Mouse (Mus musculus): ENCODE measurements around the gene Prokr1.

Prokr1 gene

DNA sequence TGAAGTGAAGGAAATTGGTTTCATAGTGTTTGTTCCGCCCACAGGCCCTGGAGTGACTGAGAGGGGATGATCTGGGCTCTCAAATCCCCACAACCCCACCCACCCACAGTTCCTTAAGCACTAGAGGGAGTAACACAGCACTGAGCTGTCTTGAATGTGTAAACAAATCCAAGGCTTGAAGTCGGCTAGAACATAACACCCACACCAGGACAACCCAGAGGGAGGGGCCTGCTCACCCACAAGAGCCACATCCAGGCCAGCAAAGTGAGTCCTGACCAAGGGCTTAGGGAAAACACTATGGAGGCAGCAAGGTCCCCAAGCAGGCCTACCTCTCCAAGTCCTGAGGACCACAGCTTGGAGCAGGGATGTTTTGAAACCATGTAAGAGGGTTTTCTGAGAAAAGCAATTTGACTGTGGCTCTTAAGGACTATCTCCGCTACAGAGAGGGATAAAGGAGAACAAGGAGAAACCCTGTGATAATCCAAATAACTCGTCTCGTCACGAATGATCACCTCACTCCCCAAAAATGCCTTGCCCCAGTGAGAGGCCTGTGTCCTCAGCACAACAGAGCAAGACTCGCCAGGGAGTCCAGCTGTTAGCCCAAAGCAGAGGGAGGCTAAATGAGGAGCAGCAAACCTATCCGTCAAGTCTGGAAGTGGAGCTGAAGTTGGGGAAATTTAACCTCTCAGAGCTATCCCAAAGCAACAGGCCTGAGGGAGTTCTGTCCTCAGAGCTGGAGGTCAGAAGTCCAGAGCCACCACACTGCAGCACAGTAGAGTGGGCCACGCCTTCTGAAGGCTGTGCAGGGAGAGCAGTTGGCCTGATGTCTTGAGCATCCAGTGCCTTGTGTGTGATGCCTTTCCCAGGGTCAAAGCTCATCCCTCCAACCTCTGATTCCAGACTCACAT is 22.6 kb downstream of the Prokr1 start:
- no peak for DNase-seq

DNA sequence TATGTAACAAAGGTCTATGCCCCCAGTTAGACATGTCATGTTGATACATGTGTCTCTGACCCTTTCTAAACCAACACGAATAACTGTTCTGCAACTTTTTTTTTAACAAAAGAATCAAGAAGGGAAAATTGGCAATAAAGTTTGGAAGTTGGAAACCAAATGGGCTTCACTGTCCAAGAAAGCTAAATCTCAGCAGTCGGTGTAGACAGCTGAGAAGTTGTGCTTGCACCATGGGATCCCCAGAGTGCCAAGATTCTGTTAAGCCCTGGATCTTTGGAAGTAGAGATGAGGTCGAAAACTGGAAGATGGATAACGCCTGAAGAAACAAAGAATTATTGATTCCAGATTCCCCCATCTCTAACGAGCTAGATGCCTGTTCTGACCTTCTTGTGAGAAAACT is 25.4 kb downstream of the Prokr1 start:
- DNase-seq, result no peak

DNA sequence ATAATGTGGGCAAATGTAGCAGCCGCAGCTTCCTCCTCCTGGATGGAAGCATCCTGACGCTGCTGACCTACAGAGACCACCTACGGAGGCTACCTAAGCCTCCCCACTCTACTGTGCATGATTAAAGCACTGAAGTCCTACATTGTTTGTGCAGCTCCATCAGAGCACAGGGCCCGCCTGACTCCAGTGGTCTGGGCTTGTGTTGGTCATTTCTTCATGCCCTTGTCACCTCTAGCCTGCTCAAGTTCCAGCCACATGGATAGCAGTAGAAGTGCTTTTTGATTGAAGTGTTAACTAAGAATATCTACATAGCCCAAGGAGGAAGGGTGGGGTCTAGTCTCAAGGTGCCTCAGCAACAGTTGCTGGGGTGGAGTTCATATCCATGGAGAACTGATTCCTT is 26.2 kb downstream of the Prokr1 start:
- DNase-seq, result no peak

DNA sequence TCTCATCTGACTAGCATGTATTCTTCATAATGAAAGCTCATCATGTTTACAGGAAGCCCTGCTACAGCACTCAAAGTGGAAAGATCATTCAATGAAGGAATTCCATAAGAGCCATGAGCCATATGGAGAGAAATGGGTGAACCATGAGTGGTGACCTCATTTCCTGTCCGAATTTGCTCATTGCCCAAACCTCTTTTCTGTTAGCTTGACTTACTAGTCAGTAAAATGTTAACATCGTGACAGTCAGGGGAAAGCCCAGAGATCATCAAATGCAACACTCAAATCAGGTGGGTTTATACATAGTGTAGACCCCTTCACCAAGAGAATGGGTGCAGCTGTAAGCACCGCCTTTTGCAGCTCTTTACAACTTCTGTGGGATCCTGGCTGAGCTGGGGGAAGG is 36.8 kb downstream of the Prokr1 start:
- no peak for DNase-seq

DNA sequence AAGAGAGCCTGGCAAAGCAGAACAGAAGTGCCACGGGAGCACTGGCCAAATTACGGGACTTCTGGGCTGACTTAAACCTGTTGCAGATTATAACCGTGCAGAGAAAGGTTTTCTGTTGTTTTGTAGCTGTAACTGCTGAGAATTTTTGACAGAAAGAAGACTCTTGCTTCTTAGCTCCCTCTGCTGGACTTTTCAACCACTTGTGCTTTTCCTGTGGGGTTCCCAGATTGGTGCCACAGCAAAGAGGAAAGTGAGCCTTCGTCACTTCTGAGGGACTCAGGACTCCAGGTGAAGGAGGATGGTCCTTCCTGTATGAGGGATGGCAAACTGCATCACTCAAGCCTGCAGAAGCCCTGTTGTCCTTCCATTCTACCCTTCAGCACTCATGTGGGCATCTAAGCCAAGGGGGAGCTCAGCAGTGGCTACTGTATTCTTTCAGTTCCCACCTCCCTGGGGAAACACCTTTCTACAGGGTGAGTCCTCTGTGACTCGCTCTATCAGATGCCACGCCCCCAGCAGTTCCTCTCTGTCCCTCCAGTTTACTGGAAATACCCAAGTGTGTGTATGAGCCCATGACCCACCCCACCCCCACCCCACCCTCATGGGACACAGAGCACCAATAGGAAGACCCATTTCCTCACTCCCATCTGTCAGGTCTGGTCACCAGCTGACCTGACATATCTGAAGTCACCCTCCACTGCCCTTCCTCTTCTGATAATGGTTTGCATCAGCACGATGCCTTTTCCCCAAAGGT is 38.3 kb downstream of the Prokr1 start:
- peak; percentile 86 to 90 for DNase-seq

DNA sequence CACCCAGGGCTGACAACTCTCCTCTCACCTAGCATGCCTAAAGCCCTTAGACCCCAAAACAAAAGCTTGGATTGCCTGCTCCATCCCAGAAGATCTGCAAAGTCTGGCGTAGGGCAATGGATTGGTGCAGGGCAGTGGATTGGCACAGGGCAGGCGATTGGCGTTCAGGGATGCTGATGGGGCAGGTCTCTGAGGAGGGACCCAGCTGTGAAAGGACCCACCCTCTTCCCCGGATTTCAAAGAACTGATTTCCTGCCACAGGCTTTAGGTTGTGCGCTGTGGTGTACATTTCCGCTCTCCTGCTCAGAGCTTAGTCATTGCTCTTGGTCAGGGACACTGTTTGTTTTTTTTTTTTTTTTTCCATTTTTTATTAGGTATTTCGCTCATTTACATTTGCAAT is 42.7 kb downstream of the Prokr1 start:
- DNase-seq, result peak; percentile 38 to 48

DNA sequence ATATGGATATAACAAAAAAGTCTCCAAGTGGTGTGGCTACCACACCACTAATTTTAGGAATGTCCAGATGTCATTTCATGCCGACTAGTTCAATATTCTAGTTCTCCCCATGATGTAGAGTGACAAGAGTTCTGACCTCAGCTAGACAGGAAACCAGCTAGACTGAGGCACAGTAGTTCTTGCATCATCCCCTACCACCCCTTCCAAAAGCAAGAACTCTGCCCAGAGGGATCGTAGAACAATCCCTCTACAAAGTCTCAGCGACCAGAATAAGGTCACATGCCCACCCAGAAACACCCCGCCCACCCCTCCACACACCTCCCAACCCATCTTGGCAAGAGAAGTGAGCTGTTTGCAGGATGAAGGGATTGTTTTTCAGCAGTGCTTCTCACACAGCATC is 43.1 kb downstream of the Prokr1 start:
- no peak for DNase-seq

DNA sequence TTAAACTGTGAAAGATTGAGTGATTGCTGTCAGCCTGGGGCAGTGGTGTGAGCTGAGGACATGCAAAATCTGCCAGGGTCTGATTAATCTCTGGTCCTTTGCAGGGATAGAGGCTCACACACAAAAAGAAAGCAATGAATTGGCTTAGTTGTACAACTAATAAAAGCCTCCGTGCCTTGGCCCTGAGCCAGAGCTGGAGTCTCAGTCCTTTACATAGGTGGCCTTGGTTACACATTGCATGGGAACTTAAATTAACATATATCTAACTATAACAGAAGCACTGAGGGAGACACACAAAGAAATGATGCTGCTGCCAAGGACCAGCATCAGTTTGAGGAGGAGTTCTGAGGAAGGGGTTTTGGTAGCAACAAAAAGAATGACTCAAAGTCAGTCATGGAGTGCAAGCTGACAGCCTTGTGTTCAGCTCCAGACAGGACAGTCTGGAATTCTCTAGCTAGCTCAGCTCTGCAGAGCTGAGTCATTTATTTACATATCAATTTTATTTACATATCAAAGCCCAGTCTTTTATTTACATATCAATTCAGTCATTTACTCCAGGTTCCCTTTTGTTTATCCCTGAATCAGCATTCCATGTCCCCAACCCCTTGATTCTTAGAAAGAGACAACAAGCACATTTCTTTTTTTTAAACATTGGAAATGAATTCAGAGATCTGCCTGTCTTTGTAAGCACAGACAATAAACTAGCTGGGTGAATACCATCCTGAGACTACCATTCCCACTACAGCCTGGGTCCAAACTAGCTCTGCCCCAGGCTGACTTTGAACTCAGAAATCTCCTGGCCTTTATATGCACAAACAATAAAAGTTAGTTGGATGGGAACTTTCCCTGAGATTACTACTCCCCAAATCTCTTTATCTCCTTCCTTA is 45.0 kb downstream of the Prokr1 start:
- no peak for DNase-seq

DNA sequence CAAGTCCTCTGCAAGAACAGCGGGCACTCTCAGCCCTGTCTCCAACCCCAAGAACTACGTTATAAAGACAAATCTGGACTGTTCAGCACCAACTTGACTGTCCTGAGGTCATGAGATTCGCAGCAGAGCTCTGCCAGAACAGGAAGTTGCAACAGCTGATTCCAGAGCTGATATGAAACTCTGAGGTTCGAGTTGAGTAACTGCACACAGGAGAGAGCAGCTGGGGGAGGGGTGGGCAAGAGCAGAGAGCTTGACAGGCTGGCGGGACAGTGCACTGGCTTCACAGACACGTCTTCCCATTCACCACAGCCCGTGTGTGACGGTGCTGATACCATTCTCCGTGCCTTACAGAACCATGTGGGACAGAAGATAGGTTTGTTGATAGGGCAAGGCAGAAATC is 48.5 kb downstream of the Prokr1 start:
- DNase-seq, result peak; percentile 86 to 89

DNA sequence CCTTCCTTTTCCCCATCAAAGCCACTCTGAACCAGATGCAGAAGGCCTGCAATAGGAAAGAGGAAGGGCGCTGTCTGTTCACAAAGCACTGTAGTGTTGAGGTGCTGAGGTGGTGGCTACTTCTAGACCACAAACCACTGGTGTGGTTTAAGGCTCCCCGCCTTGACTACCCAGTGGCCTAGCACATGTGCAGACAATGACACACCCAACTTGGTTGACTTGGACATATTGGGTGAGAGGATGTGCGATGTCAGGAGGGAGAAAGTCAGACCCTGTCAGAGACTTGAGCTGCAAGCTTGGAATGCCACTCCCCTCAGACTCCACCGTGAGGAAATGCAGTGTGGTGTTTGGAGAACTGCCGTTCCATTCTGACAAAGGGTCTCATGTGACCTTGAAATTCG is 49.4 kb downstream of the Prokr1 start:
- peak; percentile 77 to 79 for DNase-seq

DNA sequence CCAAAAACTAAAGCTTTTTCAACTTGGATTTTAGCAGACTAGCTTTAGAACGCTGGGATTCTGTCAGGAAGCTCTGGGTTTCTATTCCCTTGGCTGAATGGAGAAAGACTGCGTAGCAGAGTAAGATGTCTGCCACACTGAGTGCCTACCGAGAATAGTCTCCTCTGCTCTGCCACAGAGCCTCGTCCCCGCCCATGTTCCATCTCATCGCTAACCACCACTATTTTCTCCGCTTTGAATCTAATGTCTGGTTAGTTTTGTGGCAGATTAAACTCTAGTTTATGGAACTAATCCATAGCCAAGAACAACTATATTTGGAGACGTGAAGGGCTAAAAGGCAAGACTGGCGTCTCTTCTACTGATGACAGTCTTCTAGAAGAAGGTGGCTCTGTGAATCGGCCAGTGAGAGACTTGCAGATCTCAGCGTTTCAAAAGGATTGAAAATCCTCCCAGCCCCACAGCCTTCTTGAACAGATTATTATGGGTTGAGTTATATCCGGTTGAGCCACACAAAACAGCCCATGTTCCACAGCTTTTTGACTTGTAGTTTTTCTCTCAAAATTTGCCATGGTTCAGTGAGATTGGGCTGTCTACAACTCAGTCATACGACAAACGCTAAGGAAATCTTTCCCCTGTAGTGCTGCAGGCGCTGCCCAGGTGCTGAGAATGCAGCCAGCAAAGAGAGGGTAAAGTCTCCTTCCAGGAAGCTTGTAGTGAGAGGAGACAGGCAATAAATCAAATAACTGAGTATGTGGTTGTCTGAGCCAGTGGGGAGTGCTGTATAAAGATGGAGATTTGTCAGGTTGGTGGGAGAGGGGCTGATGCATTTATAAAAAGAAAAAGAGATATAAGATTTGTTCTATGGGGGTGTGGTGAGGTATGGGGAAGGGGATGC is 51.9 kb downstream of the Prokr1 start:
- no peak for DNase-seq

DNA sequence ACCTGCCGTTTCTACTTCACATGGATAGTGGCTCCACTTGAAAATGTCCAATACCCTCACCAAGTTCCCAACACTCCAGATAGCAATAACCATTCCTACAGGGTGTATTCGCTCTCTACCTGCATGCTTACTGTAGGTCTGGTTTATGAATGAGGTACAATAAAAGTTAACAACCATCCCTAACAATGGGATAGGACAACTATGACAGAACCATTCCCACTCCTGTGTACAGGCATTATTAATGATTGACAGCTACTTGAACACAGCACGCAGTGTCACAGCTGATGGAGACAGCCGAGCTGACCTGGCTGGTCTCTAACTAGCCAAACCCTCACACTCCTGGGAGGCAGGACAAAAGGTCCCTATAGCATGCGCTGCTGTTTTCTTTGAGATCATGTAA is 52.9 kb downstream of the Prokr1 start:
- no peak for DNase-seq

DNA sequence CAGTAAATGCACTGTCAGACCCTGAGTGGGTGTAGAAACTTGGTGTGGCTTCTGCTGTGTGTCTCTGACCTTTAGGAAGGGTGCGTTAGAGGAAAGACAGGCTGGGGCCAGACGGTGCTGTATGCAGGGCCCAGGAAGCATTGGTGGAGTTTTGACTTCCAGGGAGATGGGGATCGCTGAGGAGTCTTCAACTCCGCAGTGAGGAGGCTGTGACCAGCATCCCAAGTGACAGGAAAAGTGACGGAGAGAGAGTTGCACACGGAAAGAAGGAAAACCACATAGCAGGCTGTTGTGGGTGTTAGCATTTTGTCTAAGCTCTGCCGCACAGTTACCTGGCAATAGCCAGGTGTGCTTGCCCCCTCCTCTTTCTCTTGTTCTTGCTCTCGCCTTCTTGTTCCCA is 54.3 kb downstream of the Prokr1 start:
- DNase-seq, result no peak

DNA sequence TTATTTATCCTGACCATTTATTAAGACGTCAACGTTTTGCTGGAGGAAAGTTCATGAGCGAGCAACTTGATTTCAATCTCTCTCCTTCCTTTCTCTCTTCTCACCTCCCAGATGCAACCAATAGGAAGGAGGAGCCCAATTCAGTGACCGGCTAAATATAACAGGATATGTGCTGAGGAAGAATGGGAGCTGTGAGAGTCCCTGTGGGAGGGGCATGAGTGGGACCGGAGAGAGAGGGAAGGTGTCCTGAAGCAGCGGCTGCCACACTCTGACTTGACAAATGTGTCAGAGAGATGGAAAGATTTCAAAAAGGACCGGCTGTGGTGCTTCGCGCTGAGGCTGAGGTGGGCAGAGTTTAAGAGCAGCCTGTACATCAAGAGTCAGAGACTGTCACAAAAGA is 54.9 kb downstream of the Prokr1 start:
- no peak for DNase-seq

DNA sequence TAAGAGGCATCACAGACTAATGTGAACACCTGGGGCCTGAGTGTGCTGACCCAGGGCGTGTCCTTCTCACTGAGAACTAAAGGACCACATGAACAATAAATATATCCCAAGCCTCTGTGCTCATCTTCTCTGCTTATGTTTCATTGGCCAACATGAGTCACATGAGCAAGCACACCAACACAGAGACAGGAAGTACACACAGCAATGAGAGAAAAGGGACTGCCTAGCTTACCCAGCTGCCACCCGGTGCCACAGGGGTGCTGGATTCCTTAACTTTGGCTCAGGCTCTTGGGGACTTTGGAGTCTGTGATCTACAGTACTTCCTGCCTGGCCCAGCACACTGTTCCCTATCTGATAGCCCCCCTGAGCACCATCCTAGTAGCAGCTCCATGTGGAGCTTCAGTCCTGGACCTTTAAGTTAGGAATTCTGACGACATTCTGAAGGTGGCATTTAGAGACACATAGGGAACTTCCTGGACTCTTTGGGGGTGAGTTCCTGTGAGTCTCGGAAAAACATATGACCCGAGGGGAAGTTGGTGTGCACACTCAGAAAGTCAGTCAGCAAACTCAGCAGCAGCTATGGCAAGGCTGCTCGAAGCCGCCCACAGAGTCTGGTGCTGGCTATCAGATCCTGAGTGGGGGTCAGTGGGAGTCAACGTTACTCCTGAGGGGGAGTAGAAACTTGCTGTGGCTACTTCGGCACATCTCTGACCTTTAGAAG is 55.5 kb downstream of the Prokr1 start:
- peak; percentile 65 to 66 for DNase-seq

DNA sequence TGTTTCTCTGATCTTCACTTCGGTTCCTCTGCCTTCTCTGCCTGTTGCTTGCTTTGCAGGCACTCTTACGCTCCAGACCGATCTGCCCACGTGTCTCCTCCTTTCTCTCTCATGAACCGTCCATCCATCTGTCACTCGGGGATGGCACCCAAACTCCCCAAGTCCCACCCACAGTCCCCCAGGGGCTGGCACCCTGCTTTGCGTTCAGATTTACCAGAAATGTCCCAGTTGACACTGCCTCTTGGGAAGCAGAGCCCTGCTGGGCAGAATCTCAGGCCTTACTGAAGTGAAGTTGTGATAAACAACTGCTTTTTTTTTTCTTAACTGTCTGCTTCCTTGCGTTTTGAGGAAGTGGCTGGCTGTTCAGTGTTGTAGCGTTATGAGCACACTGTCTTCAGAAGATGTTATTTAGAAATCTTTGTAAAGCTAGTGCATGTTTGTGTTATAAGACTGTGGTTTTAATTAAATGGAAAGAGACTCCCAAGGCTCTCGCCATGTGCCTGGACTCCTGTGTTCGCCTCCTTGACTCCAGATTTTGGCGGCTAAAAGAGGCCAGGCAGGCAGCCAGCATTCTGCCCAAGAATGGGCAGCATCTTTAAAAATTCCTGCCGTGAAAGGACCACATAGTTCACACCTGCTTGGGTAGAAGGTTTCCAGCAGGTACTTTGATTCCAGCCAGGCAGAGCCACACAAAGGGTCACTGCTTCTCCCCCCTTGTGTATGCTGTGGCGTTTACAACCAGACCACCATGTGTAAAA is 57.4 kb downstream of the Prokr1 start, which contains the start of gene Arhgap25:
Gene Arhgap25, minus strand, starts transcription at position 307 of the 758 bp plus-strand sequence.
- peak; percentile 83 to 84 for DNase-seq

DNA sequence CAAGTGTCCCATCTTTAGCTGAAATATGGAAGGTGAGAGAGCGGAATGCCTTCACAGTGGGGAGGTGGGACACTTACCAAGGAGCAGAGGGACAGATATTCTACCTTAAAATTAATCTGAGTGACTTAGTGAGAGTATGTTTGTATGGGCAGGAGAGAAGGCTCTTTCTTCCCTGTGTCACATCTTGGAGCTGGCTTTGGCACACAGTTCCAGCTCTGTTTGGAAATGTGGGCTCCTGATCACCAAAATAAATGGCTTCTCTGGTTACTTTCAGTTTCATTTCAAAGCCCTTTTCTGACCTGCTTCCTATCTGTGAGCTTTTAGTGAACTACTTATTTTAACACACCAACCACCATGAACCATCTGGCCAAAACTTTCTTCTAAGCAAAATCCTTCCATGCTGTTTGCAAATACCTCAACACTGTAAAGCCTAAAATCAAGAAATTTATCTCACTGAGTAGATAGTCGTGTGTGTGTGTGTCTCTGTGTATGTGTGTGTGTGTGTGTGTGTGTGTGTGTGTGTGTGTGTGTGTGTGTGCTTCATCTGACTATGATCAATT is 59.0 kb downstream of the Prokr1 start:
- peak in 1 of 2 experiments; percentile 35 for DNase-seq

DNA sequence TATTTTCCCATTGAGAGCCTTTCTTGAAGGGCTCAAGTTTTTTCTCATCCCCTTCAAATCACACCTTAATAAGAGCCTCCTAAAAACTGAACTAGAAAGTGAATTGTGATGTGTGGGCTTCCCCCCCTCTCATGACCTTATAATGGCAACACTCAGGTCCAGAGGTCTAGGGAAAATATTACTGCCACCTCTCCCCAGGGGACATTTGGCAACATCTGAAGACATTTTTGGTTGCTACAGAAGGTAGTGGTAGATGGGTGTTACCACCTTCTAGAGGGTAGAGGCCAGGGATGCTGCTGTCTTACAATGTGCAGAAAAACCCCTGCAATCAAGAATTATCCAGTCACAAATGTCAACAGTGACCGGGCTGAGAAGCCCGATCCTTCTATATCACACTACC is 60.2 kb downstream of the Prokr1 start:
- DNase-seq, result no peak

Data from B cell, adult 2 months (primary cell).